Mouse (Mus musculus) naive thymus-derived CD4-positive, alpha-beta T cell, adult 2 months (primary cell): ENCODE measurements around the gene Xpnpep1.

Experiments
- DNase-seq: peaks from one replicate; pipeline ENCODE4 v3.0.0-alpha.2; 2011; ENCODE audit warnings: low read depth

The Xpnpep1 gene

DNA sequence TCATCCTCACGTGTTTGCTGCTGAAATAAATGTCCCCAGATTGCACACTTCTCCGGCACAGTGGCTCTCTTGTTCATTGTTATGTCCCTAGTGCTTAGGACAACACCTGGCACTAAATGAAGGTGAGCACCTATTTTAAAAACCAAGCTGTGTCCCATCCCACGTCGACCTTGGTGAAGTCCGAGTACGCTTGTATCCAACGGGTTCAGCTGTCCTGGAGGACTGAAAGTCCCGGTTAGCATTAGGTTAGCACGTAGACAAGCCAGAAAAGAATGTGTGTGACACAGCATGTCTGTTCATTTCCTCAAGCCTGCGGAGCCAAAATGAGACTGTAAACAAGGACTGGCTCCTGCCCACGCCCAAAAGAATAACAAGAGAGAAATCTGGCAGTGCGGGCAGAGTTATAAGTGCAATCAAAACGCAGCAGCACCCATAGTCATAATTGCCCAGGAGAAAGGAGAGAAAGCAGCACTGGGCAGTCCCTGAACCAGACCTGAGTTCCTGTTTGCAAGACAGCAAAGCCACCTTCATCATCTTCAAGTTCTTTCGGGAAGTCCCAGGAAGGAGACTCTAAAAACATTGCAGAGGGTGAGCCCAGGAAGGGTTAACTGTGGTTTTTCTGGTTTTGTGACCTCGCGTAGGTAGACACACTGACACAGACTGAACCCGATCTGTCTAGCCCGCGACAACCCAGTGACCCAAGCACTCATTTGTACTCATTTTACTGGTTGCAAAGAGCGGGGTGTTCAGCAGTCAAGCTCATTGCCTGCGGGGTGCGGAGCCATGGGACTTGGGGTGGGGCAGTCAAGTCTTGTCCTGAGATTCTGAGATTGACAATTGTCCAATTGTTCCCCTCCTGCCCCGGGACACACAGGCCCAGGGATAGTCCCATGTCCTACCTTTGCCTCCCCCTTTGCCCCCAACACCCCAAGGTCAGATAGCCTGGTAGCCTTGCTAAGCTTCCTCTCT lies at the start of gene Xpnpep1:
Gene Xpnpep1 (minus strand): TSS at position 51 of the 969 bp plus-strand sequence.
- peak; percentile 12 for DNase-seq

GRCm38 (mm10) chr19:53087268-53088143 lies 47.5 kb upstream of the Xpnpep1 start:
- DNase-seq, result no peak

- DNase-seq, result no peak
Observed at GRCm38 (mm10) chr19:53086861-53087260, 46.8 kb upstream of the Xpnpep1 start.

- no peak for DNase-seq
Observed at GRCm38 (mm10) chr19:53084735-53085134, 44.7 kb upstream of the Xpnpep1 start.

DNA sequence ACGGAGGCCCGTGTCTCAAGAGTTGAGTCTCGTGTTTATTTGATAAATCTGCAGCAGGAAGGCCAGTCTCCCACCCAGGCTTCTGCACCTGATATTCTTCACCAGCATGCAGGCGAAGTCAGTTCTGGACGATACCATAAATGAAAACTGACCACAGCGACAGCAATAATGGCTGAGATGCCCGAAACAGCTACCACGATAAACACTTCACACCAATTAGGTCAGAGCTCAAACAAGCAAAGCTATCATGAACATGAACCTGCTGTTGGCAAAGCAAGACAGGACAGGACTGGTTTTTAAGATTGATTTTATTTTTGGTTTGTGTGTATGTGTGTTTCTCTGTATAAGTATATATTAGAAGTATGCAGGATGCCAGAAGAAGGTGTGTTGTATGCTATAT lies 42.8 kb upstream of the Xpnpep1 start:
- no peak for DNase-seq

GRCm38 (mm10) chr19:53081339-53081738 lies 41.3 kb upstream of the Xpnpep1 start:
- DNase-seq, result no peak

DNA sequence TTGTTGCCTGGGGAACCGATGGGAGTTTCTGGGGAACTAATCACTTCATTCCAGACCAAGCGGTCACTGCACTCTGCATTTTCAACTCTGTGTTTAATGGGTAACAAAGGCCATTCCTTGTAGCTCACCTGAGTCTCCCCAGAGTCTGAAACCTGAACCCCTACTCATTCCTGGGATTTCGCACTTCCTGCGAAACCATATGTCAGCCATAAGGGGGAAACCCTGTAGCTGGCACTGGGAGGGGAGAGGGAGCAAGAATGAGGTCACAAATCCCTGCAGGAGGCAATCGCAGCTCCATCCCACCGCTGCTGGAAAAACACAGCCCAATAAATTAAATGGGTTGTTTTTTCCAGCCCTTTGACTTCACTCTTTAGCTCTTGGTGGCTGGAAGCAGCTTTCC lies 40.9 kb upstream of the Xpnpep1 start:
- DNase-seq, result no peak

DNA sequence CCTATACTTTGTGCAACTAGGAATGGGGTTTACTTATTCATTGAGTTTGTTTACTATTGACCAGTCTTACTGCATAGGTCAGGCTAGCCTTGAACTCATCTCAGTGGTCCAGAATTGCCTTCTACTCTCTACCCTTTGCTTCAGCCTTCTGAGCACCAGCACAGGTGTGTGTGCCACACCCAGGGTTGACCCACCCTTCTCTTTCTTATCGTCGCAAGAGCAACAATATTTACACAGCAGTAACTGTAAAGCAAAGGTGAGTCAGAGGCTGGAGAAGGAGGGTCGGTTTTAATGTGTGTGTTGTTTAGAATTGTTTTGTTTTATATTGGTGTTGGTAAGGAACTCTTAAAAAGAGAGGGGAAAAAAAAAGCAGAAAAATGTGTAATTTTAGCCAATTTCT lies 40.5 kb upstream of the Xpnpep1 start:
- DNase-seq, result no peak

DNA sequence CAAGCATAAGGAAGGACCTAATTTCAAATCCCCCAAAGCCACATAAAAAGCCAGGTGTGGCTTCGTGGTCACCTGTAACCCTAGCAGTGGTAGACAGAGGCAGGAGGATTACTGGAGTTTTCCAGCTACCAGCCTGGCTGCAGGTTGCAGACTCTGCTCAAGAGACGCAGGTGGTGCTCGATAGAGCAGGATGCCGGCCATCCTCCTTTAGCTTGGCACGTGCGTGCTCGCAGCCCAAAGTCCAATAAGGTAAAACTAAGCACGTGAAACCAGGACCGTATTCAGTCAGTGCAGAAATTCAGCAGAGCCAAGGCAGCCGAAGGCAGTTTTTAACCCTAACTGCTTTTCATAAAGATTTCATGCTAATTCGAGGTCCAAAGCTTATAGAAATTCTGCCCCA lies 40.0 kb upstream of the Xpnpep1 start:
- DNase-seq, result peak; percentile 7

- no peak for DNase-seq
Observed at GRCm38 (mm10) chr19:53078271-53079085, 38.5 kb upstream of the Xpnpep1 start.

DNA sequence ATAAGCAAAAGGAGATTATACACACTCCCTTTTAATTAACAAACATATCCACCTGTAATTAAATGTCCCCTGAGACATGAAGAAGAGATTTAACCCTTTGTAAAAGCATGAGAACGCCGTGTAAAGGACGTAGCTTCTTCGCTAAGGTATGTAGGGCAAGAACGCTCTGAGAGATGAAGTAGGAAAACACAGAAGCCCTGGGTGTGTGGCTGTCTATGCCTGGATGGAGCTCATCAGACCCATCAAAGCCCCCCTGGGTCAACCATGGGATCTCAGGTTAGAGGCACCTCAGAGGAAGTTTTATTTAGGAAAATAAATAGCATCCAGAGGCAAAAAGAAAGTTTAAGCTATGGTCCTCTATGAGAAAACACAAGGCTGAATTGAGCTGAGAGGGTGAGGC lies 37.3 kb upstream of the Xpnpep1 start:
- no peak for DNase-seq

- no peak for DNase-seq
Observed at GRCm38 (mm10) chr19:53076238-53076981, 36.4 kb upstream of the Xpnpep1 start.

- no peak for DNase-seq
Observed at GRCm38 (mm10) chr19:53075896-53076237, 35.9 kb upstream of the Xpnpep1 start.

- no peak for DNase-seq
Observed at GRCm38 (mm10) chr19:53074899-53075722, 35.1 kb upstream of the Xpnpep1 start.

DNA sequence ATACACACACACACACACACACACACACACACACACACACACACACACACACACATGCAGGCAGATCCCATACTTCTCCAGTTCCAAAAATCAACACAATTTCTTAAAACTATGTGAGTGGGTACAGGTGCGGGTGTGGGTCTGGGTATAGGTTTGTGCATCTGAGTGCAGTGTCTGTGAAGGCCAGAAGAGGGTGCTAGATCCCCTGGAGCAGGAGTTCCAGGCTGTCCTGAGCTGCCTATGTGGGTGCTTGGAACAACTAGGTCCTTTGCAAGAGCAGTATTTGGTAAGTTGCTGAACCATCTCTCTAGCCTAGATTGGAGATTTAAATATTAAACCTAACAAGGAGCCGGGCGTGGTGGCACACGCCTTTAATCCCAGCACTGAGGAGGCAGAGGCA lies 33.5 kb upstream of the Xpnpep1 start:
- DNase-seq, result peak; percentile 5

DNA sequence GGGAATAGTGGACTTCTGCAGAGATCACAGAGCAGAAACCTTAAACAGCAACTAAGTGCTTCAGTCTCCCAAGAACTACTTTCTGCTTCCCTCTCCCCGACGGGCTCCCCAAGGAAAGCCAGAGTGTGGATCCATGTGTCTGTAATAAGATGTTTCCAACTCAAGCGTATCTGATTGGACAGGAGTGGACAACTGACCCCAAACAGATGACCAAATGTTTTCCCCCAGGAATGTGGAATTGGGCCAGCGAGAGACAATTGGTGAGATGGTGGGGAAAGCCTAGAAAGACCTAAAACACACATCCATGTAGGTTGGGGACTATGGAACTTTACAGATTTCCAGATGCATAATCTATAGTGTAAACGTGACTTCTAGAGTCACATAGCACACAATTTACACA lies 32.4 kb upstream of the Xpnpep1 start:
- DNase-seq, result no peak

DNA sequence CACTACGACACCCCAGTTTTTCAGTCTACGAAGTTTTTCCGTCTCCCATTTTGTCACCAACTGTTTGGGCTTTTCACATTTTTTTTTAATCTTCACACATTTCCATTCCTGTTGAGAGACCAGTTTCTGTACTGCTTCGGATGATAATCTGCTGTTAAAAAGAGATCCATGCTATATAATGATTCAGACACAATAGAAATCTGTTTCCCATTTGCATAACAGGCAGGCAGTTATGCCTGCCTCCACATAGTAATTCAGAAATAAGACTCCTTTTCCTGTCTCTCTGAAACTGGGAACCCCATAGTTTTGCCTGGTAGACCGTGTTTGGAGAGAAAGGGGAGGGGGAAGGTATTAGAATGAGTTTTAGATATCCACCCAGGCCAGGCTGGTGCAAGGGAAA lies 31.6 kb upstream of the Xpnpep1 start:
- no peak for DNase-seq

- DNase-seq, result no peak
Observed at GRCm38 (mm10) chr19:53070870-53071269, 30.9 kb upstream of the Xpnpep1 start.

DNA sequence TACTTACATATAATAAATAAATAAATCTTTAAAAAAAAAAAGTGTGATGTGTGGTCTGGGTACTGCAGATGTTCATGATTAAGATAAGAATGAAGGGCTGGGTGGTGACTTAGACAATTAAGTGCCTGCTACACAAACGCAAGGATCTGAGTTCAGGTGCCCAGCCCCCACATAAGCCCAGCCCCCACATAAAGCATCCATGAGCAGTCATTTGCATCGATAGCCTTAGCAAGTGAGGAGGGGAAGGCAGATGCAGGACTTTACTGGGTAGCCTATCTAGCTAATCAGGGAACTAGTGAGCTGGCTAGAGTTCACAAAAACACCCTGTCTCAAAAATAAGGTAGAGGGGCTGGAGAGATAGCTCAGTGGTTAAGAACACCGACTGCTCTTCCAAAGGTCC lies 29.4 kb upstream of the Xpnpep1 start:
- DNase-seq, result no peak

DNA sequence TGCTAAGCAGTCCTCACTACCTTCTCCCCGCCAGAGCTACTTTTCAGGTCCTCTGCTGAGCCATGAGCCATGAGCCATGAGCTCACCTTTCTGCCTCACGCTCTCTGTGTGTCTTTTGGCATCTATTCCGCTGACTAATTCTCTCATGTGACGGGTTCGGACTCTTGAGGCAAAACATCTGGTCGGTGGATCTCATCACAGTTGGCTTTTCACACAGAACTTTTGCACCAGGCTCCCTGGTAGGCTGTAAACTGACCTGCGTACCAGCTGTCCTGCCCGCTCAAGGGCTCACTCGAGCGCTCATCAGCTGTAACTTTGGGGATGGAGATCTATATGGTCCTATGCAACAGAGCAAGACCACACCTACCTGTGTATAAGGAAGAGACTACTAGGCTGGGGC lies 26.9 kb upstream of the Xpnpep1 start:
- no peak for DNase-seq
